Mouse (Mus musculus) v-Abl transformed pro-B cells (cell line): ENCODE data around the gene Mt3.

ENCODE experiments used
- in situ Hi-C, 2 experiments: fragments of 400-800 bp; cut with MboI; formaldehyde crosslinking; loops; one replicate each; pipeline ENCODE4 v1.15.1; 2025; ENCODE audit not compliant: unreplicated experiment in 2 of 2

The Mt3 gene

DNA sequence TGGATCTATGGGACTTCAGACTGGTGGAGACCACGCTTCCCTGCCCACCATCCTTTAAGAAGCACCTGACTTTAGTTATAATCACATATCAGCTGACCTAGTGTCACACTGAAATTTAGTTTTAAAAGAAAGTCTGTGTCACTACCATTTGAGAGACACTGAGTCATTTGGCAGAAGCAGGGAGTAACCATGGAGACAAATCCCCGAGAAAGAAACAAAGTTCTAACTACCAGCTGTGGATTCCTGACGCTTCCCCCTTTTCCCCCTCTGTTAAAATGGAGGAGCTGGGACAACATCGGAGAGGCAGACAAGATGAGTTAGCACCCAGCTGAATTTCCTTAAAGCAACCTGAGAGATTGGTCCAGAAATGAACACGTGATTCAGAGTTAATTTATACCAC is 4.2 kb upstream of the Mt3 start:
- in situ Hi-C loops: no loop called here

DNA sequence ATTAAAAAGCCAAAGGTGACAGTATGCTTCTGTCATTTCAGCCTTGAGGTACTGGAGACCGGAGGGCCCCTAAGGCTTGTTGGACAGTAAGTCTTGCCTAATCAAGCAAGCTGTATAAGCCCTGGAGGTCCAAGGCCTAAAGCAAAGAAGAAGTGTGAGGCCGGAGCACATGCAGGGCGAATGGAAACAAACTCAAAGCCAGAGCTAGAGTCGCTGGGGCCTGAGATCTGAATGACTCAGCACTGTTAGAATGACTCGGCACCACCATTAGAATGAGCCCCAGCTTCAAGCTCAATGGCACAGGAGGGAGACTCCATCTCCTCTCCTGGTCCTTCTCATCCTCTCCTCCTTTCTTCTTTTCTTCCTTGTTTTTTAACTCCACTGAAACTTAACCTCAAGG is 1.5 kb upstream of the Mt3 start:
- in situ Hi-C loops: no loop called here

GRCm38 (mm10) chr8:94153451-94153850 is 1.0 kb downstream of the Mt3 start:
- in situ Hi-C loops: no loop called here

GRCm38 (mm10) chr8:94154537-94154936 is 2.1 kb downstream of the Mt3 start:
- in situ Hi-C loops: no loop called here

- in situ Hi-C loops: no loop called here
Measured at GRCm38 (mm10) chr8:94156092-94156491, 3.7 kb downstream of the Mt3 start.

- in situ Hi-C loops: loop anchor here (5.0 kb wide), 1 partner anchor 37 kb away; no protein-coding TSS in a partner anchor
Measured at GRCm38 (mm10) chr8:94165772-94166171, 13.4 kb downstream of the Mt3 start.

DNA sequence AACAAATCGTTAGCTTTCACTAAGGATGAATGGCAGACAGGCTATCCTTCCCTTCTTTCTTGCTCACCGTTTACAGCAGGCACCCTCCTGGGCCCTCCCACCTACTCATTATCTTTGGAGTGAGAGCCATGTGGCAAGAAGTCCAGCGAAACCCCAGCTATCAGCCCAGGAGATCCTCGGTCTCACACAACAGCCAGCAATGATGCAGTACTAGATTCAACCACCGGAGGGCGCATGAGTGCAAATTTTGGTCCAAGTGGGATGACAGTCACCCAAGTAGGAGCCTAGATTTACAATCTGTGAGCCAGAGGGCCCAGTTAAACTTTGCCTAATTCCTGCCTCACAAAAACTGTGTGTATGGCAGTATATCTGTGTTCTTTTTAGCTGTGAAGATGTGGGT is 14.8 kb downstream of the Mt3 start:
- in situ Hi-C loops: loop anchor here (5.0 kb wide), 1 partner anchor 35 kb away; no protein-coding TSS in a partner anchor

- in situ Hi-C loops: loop anchor here (5.0 kb wide), 1 partner anchor 33 kb away; no protein-coding TSS in a partner anchor
Measured at GRCm38 (mm10) chr8:94169547-94169946, 17.1 kb downstream of the Mt3 start.

- in situ Hi-C loops: no loop called here
Measured at GRCm38 (mm10) chr8:94171321-94171755, 18.9 kb downstream of the Mt3 start.

DNA sequence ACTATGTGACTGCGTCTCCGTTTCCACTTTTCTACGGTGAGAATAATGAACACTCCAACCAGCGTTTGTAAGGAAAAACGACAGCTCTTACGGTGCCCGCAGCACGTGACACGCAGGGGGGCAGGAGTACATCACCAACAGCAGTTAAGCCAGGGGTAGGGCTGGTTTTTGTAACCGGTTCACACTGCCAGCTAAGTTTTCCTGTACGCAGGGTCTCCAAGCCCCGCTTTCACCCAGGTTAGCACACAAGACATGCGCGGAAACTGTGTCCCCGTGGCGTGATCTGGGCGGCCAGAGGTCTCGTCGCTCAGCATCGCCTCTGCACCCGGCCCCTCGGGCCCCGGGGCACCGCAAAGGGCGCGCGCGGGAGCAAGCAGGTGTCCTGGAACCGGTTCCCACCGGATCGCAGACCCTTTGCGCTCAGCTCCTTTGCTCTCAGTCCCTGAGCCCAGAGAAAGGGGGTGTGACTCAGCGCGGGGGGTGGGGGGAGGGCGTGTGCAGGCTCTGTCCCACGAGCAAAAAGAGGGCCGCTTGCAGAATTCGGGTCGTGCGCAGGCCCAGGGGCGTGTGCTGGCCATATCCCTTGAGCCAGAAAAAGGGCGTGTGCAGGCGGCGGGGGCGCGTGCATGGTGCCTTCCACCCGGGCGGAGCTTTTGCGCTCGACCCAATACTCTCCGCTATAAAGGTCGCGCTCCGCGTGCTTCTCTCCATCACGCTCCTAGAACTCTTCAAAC is 19.8 kb downstream of the Mt3 start, which contains the start of gene Mt2:
TSS of gene Mt2 (plus strand) at position 590 of the 734 bp plus-strand sequence.
- in situ Hi-C loops: no loop called here

GRCm38 (mm10) chr8:94172809-94173732 is 20.7 kb downstream of the Mt3 start:
- in situ Hi-C loops: no loop called here

DNA sequence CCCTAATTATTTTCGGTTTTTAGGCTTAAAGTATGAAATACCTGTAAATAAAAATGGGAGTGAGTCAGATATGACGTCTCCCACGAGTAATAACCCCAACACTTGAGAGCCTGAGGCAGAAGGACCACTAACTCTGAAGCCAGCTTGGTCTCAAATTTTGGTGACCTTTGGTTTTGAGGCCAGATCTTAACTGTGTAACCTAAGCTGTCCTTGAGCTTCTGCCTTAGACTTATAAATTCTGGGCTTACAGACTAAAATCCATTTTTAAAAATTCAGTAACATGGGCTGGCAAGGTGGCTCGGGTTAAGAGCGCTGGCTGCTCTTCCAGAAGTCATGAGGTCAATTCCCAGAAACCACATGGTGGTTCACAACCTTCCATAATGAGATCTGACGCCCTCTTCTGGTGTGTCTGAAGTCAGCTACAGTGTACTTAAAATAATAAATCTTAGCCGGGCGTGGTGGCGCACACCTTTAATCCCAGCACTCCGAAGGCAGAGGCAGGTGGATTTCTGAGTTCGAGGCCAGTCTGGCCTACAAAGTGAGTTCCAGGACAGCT is 21.5 kb downstream of the Mt3 start:
- in situ Hi-C loops: no loop called here

DNA sequence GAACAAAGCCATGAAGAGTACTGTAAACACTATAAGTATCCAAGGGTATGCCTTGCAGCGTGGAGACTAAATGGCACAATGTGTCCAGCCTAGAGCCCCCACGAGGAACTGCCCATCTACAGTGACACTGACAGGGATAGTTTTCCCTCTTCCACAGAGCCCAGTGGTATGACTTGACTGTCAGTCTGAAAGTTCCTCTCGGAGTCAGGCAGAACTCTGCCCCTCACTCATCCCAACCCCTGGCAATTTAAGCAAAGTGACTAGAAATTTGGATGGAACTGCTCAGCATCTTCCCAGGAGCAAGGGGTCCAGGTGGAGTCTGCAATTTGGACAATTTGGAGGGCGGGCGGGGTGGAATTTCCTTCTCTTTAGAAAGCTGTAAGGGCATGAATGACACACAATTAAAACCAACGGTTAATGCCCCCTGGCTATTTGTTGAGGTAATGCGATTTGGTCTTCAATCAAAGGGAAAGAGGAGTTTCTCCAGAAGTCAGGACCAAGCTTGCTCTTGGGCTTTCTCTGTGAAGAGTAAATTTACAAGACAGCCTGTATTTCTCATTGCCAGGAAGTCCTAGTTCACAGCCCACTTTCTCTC is 22.3 kb downstream of the Mt3 start:
- in situ Hi-C loops: loop anchor here in 1 of 2 experiments (25.0 kb wide), 1 partner anchor 1812 kb away; the partner anchor contains the start of gene Irx5

DNA sequence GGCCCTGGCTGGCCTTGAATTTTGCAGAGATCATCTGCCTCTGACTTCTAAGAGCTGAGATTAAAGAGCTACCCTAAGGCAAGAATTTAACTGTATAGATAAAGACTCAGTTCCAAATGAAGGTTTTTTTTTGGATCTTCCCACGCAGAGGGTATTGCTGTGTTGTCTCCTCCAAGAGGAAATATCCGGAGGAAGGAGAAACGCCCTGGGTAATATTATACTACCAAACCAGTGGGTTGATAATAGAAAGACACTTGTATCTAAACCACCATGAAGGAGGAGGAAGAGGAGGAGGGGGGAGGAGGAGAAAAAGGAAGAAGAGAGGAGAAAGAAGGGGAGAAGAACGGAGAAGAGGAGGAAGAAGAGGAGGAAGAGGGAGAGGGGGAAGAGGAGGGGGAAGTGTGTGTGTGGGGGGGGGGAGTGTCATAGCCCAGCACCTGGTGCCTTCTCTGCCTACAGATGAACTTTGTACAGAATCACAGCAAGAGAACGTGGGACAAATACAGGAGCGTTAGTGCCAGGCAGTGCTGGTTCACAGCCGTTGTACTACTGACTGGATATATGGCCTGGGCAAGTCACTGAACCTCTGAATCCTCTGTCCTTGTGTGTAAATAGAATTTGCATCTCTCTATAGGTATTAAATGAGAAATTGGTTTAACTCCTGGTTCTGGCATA is 25.4 kb downstream of the Mt3 start:
- in situ Hi-C loops: loop anchor here in 1 of 2 experiments (25.0 kb wide), 1 partner anchor 1816 kb away; the partner anchor contains the start of gene Irx5

GRCm38 (mm10) chr8:94178857-94179712 is 26.7 kb downstream of the Mt3 start, which contains the start of gene Mt1:
Gene Mt1, plus strand, starts transcription at chr8:94179082.
- in situ Hi-C loops: loop anchor here in 1 of 2 experiments (25.0 kb wide), 1 partner anchor 1817 kb away; the partner anchor contains the start of gene Irx5

DNA sequence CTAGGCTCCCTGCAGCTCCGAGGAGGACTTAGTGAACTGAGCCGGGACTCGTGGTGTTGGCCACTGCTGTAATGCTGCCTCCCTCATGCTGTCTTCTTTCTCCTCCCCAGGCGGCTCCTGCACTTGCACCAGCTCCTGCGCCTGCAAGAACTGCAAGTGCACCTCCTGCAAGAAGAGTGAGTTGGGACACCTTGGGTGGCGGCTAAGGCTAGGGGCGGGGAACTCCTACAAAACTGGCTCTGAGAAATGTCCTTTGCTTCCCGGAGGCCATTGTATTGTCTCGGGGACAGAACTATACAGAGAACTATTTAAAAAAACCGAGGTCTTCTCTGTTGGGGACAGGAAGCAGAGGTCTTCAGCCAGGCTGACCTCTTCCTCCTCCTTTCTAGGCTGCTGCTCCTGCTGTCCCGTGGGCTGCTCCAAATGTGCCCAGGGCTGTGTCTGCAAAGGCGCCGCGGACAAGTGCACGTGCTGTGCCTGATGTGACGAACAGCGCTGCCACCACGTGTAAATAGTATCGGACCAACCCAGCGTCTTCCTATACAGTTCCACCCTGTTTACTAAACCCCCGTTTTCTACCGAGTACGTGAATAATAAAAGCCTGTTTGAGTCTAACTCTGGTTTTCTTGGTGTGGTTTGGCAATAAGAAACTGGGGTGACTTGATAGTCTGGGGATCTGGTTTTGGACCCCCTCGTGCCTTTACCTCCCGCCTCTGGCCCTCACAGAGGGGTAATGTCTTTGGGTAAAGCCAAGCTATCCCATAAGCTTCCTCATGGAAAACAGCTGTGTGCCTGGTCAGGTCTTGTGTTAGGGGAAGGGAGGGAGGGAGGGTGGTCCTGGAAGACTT is 27.5 kb downstream of the Mt3 start:
- in situ Hi-C loops: loop anchor here (10.0 to 25.0 kb wide), 2 partner anchors 1815 to 1818 kb away; partner anchors contain the start of gene Irx5 (in 1 of the 2)

DNA sequence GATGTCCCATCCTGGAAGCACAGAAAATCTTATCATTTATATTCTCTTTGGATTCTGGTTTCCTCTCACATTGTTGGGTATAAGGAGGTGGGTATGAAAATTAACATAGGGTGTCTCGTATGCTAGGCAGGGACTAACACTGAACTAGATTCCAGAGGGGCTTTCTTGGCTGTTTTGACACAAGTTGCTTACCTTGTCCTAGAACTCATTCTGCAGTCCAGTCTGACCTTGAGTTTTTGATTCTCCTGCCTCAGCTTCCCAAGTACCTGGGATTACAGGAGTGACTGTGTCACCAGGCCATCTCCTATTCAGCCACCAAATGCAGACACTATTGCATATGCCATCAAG is 28.1 kb downstream of the Mt3 start:
- in situ Hi-C loops: loop anchor here (10.0 to 25.0 kb wide), 2 partner anchors 1816 to 1818 kb away; partner anchors contain the start of gene Irx5 (in 1 of the 2)
